8 mouse cellular contexts compared by ENCODE assay signal in the genomic region with DNA sequence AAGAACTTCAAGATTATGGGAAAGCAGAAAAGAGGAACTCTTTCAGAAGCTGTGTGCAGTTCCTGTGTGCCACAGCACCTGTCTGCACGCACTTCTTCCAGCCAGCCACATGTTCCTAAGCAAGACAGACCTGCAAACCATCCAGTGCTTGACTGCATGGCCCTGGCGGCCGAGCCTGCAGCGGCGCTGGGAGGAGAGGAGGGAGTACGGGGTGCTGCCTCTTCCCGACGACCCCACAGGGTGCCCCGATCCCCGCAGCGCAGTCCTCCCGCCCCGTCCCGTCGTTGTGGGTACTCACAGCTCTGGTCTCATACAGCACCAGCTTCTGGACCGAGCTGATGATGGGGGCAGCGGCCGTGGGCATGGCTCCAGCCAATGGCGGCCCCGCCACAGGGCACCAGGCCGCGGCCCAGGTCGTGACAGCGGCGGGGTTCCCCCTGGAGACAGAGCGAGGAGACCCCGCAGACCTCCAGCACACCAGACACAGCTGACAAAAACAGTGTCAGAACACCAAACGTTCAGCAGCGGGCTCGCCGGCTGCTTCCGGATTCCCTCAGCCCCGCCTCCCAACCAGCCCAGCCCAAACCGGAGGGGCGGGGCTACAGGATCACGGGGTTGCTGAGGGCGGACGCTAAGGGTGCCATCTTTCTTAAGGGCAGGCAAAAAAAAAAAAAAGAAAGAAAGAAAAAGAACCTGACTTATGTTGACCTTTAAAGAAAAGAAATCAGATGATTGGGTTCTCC. TPM values are rescaled to one million over a fixed set of nuclear protein-coding genes. Genes with fewer than 3 reads are reported as not detected.
DNase-seq lines count a peak whose midpoint lies in the region; ATAC-seq lines count a peak whose summit lies in the region.

A gene (minus strand): TSS at position 572 of the 743 bp plus-strand sequence.

- peak; percentile 93 for ATAC-seq in erythroid progenitor cell, adult 5-6 weeks (replicated peaks; ENCODE audit: low FRiP score, poor library complexity, severe bottlenecking)
- peak; percentile 87 for ATAC-seq in heart, embryonic 13.5 days (ENCODE audit: extremely low read depth, insufficient number of reproducible peaks, low FRiP score, low TSS enrichment)
- peak; percentile 89 for ATAC-seq in liver, embryonic 13.5 days (ENCODE audit: low read depth)
- peak; percentile 92 for ATAC-seq in stomach, embryonic 16.5 days (ENCODE audit: insufficient read depth, low FRiP score)

- DNase-seq in CD4-positive helper T cell, adult 2 months (ENCODE audit: low read depth, low spot score): peak; percentile 94
- DNase-seq in brain, embryonic 18.5 days (ENCODE audit: low read depth, low spot score): peak; percentile 81
- DNase-seq in kidney, postnatal 10 days: peak; percentile 94
- peak; percentile 85 for DNase-seq in liver, embryonic 13.5 days
- DNase-seq in neural tube, embryonic 10.5 days (ENCODE audit: extremely low spot score, low spot score): peak; percentile 84

- under 1% methylated on average over 38 of the region's 38 CpGs for WGBS in heart, embryonic 13.5 days
- under 1% methylated on average over 38 of the region's 38 CpGs for WGBS in liver, embryonic 13.5 days (ENCODE audit: insufficient replicate concordance)
- under 1% methylated on average over 38 of the region's 38 CpGs for WGBS in stomach, embryonic 16.5 days

- peak within 1 kb of the TSS; percentile 89 for H3K4me2 ChIP-seq in heart, embryonic 13.5 days
- H3K4me2 ChIP-seq in liver, embryonic 13.5 days: peak within 1 kb of the TSS; percentile 83
- H3K4me2 ChIP-seq in stomach, embryonic 16.5 days (ENCODE audit: low read depth, low read length): peak within 1 kb of the TSS; percentile 99

- no peaks in the 10 kb centered on the region for H3K27me3 ChIP-seq in heart, embryonic 13.5 days (replicated peaks)
- no peaks in the 10 kb centered on the region for H3K27me3 ChIP-seq in liver, embryonic 13.5 days
- no peaks in the 10 kb centered on the region for H3K27me3 ChIP-seq in stomach, embryonic 16.5 days (ENCODE audit: control insufficient read depth, insufficient read depth, low read length)

- no peaks in the 10 kb centered on the region for H3K36me3 ChIP-seq in heart, embryonic 13.5 days
- H3K36me3 ChIP-seq in liver, embryonic 13.5 days: no peaks in the 10 kb centered on the region
- no peaks in the 10 kb centered on the region for H3K36me3 ChIP-seq in stomach, embryonic 16.5 days (ENCODE audit: control insufficient read depth, insufficient read depth, low read length)

- H3K9me3 ChIP-seq in heart, embryonic 13.5 days: no peaks in the 10 kb centered on the region
- H3K9me3 ChIP-seq in liver, embryonic 13.5 days (replicated peaks): no peaks in the 10 kb centered on the region
- H3K9me3 ChIP-seq in stomach, embryonic 16.5 days (replicated peaks; ENCODE audit: control insufficient read depth, low read length): no peaks in the 10 kb centered on the region

- peaks cover 31% of the 10 kb centered on the region for H3K4me1 ChIP-seq in heart, embryonic 13.5 days
- H3K4me1 ChIP-seq in liver, embryonic 13.5 days (replicated peaks): peaks cover 16% of the 10 kb centered on the region
- peaks cover 8% of the 10 kb centered on the region; the same call in 1 of the 2 replicates for H3K4me1 ChIP-seq in stomach, embryonic 16.5 days (ENCODE audit: control insufficient read depth, insufficient read depth, low read length)

- peak within 1 kb of the TSS; percentile 98 for H3K4me3 ChIP-seq in heart, embryonic 13.5 days
- peak within 1 kb of the TSS; percentile 89 for H3K4me3 ChIP-seq in liver, embryonic 13.5 days (replicated peaks)
- H3K4me3 ChIP-seq in stomach, embryonic 16.5 days (replicated peaks; ENCODE audit: low read length): peak within 1 kb of the TSS; percentile 97

- peak within 1 kb of the TSS; percentile 85 for H3K27ac ChIP-seq in heart, embryonic 13.5 days (replicated peaks)
- peak within 1 kb of the TSS; percentile 79 for H3K27ac ChIP-seq in liver, embryonic 13.5 days
- H3K27ac ChIP-seq in stomach, embryonic 16.5 days (ENCODE audit: low read length): peak within 1 kb of the TSS; percentile 67

- H3K9ac ChIP-seq in heart, embryonic 13.5 days: peak within 1 kb of the TSS; percentile 84
- H3K9ac ChIP-seq in liver, embryonic 13.5 days: peak within 1 kb of the TSS; percentile 91
- peak within 1 kb of the TSS; percentile 86 for H3K9ac ChIP-seq in stomach, embryonic 16.5 days (ENCODE audit: low read length)

RNA-seq across cellular contexts. Expression of the gene that starts here (rescaled TPM):
- 14.1 and 18.0 TPM in 2 replicates for total RNA-seq in erythroid progenitor cell, adult 5-6 weeks (2015; ENCODE audit: low replicate concordance)
- 13.7 and 15.4 TPM in 2 replicates for total RNA-seq in erythroid progenitor cell, adult 5-6 weeks (2017; ENCODE audit: low replicate concordance)
- 44.0 and 47.2 TPM in 2 replicates for polyA plus RNA-seq in heart, embryonic 13.5 days (2015; fragmentation: Nextera tagmentation; extraction: Ambion mirVana)
- polyA plus RNA-seq in liver, embryonic 13.5 days (2015; fragmentation: Nextera tagmentation; extraction: Ambion mirVana): 9.9 and 11.4 TPM in 2 replicates
- polyA plus RNA-seq in stomach, embryonic 16.5 days (2015; fragmentation: Nextera tagmentation; extraction: Ambion mirVana): 14.9 and 15.4 TPM in 2 replicates

Comparison
In these comparisons a context has a peak if more than half of its experiments do, and no peak if none do; other contexts are left out.
1. Peak in every context shown above with its lines: DNase-seq, ATAC-seq, H3K4me3 ChIP-seq and H3K27ac ChIP-seq.